Mouse (Mus musculus) brain, adult 2 months (tissue): ENCODE measurements around the gene Scgb1b24.

Source experiments
- DNase-seq: peaks from one replicate; pipeline ENCODE4 v3.0.0; 2011; ENCODE audit warnings: low read depth, low spot score

Gene Scgb1b24

DNA sequence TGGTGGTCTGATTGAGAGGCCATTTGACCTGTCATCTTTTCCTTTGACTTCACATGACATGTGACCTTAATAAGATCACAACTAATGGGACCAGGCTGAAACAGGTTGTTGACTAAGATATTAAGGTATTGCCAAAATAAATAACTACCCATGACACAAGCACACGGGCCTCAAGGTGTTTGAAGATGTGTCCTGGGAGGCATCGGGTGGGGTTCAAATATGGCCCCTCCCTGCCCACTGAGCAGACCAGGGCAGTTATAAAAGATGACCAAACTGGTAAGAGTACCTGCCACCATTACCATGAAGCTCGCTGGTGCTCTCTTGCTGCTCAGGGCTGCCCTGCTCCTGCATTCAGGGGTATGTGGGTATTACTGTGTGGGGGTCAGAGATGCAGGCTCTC lies at the start of gene Scgb1b24:
Gene Scgb1b24 (plus strand): TSS at position 301 of the 400 bp plus-strand sequence.
- DNase-seq, result no peak

- peak; percentile 2 for DNase-seq
Observed at GRCm38 (mm10) chr7:33739212-33739611, 4.4 kb upstream of the Scgb1b24 start, which contains the start of gene Scgb2b24. Gene Scgb2b24, minus strand, starts transcription at chr7:33739312.
